Comparison of ENCODE assay signal across 27 mouse cellular contexts in the genomic region with DNA sequence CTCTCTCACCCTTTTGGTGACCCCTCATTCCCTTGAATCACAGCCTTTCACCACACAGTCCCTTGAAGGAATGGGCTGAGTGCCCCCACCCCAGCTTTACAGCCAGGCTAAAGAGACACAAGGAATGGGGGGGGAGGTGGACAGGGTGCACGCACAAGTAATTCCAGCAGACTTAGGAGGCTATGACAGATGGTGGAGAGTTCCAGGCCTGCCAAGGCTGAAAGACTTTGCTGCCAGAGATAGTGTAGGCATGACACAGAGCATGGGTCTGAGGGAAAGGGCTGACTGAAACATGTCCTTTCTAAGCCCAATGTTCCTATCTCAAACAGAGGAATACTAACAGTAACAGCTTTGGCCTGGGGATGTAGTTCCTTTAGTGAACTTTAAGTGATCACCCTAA. TPM values are rescaled to one million over a fixed set of nuclear protein-coding genes. Genes with fewer than 3 reads are reported as not detected.
DNase-seq lines count a peak whose midpoint lies in the region; ATAC-seq and TF ChIP-seq lines count a peak whose summit lies in the region.
"Had no signal": no experiment of that assay in that cellular context is flagged by ENCODE, and none has a peak within 500 bp of the region (broad histone marks: within the 10 kb centered on the region; RNA-seq: fewer than 3 reads in every experiment).

No protein-coding gene starts in this region.

- no peak for TF ChIP-seq CTCF in forebrain, postnatal 0 days (IDR thresholded peaks at IDR 0.05; ENCODE audit: low read depth)
- no peak for TF ChIP-seq CTCF in layer of hippocampus, adult 2 months (conservative IDR thresholded peaks at IDR 0.05)

- DNase-seq in cerebellum, postnatal 25 days: peak; percentile 36 to 43
- DNase-seq in cerebellum, postnatal 4 days (ENCODE audit: low spot score in 2 of 2): no peak
- DNase-seq in forebrain, postnatal 0 days: peak; percentile 20
- DNase-seq in forebrain, embryonic 11.5 days (ENCODE audit: low spot score): no peak
- DNase-seq in layer of hippocampus, adult 2 months (ENCODE audit: low spot score in 2 of 2): no peak
- DNase-seq in layer of hippocampus, adult 9-10 months (ENCODE audit: low spot score): no peak
- no peak for DNase-seq in spleen, adult 18-20 months
- DNase-seq: cerebellum, adult 9-10 months; gastrocnemius, postnatal 10 days; heart, adult 18-20 months; heart, postnatal 10 days; heart, postnatal 4 days; kidney, adult 9 months had no signal

- no peak overlapping the region for H3K4me2 ChIP-seq in forebrain, postnatal 0 days (ENCODE audit: low read depth)
- H3K4me2 ChIP-seq in forebrain, embryonic 11.5 days (ENCODE audit: low read depth, low read length, severe bottlenecking): no peak overlapping the region
- H3K4me2 ChIP-seq: embryonic facial prominence, embryonic 15.5 days; hindbrain, embryonic 12.5 days had no signal

- H3K27me3 ChIP-seq in forebrain, postnatal 0 days (ENCODE audit: insufficient read depth, low read length): no peaks in the 10 kb centered on the region
- no peaks in the 10 kb centered on the region for H3K27me3 ChIP-seq in forebrain, embryonic 11.5 days (ENCODE audit: control insufficient read depth, insufficient read depth, low read length)

- H3K9ac ChIP-seq in forebrain, postnatal 0 days: no peak overlapping the region
- no peak overlapping the region for H3K9ac ChIP-seq in forebrain, embryonic 11.5 days (ENCODE audit: low read length)
- H3K9ac ChIP-seq: embryonic facial prominence, embryonic 15.5 days; hindbrain, embryonic 12.5 days had no signal

- 53% methylated on average over 1 of the region's 1 CpGs for WGBS in forebrain, postnatal 0 days
- 75% methylated on average over 1 of the region's 1 CpGs for WGBS in forebrain, embryonic 11.5 days

- H3K36me3 ChIP-seq in forebrain, postnatal 0 days (ENCODE audit: insufficient read depth): no peaks in the 10 kb centered on the region
- H3K36me3 ChIP-seq in forebrain, embryonic 11.5 days (ENCODE audit: control insufficient read depth, insufficient read depth, low read length): no peaks in the 10 kb centered on the region
- H3K36me3 ChIP-seq: embryonic facial prominence, embryonic 15.5 days; forebrain, embryonic 10.5 days; heart, embryonic 10.5 days; hindbrain, embryonic 12.5 days had no signal

- H3K9me3 ChIP-seq in forebrain, postnatal 0 days (ENCODE audit: low read length): no peaks in the 10 kb centered on the region
- H3K9me3 ChIP-seq in forebrain, embryonic 11.5 days (ENCODE audit: control insufficient read depth, low read length): no peaks in the 10 kb centered on the region
- H3K9me3 ChIP-seq: embryonic facial prominence, embryonic 15.5 days; forebrain, embryonic 10.5 days; heart, embryonic 10.5 days; hindbrain, embryonic 12.5 days had no signal

- peak; percentile 50; the same call in 1 of the 2 replicates for ATAC-seq in forebrain, postnatal 0 days
- ATAC-seq in forebrain, embryonic 11.5 days (replicated peaks; ENCODE audit: low FRiP score): no peak
- ATAC-seq: hindbrain, embryonic 16.5 days; inflammation-experienced regulatory T-cells, adult 6 months; intestine, postnatal 0 days had no signal

- H3K4me3 ChIP-seq in forebrain, postnatal 0 days (ENCODE audit: low read depth, low read length): no peak overlapping the region
- no peak overlapping the region for H3K4me3 ChIP-seq in forebrain, embryonic 11.5 days (ENCODE audit: low read depth, low read length)
- H3K4me3 ChIP-seq in layer of hippocampus, adult 2 months: no peak overlapping the region
- H3K4me3 ChIP-seq: embryonic facial prominence, embryonic 15.5 days; erythroblast, embryonic 14.5 days; forebrain, embryonic 10.5 days; heart, embryonic 10.5 days; hindbrain, embryonic 12.5 days had no signal

- H3K27ac ChIP-seq in forebrain, postnatal 0 days (ENCODE audit: low read depth, low read length): no peak overlapping the region
- no peak overlapping the region for H3K27ac ChIP-seq in forebrain, embryonic 11.5 days (ENCODE audit: low read depth, low read length)
- H3K27ac ChIP-seq in layer of hippocampus, adult 2 months: peak overlapping the region; percentile 77
- H3K27ac ChIP-seq: embryonic facial prominence, embryonic 15.5 days had no signal

- no peaks in the 10 kb centered on the region for H3K4me1 ChIP-seq in forebrain, postnatal 0 days (ENCODE audit: insufficient read depth)
- H3K4me1 ChIP-seq in forebrain, embryonic 11.5 days (replicated peaks; ENCODE audit: control insufficient read depth, insufficient read depth, low read length): peaks cover 14% of the 10 kb centered on the region; the same call in 1 of the 2 replicates

RNA-seq across cellular contexts. Expression of gene 1700017B05Rik, which starts 8.7 kb away (rescaled TPM):
- 3.5 and 8.5 TPM in 2 replicates for total RNA-seq in forebrain, postnatal 0 days (2014; rRNA removed)
- 3.6 and 6.7 TPM in 2 replicates for polyA plus RNA-seq in forebrain, postnatal 0 days (2015; fragmentation: Nextera tagmentation; extraction: Ambion mirVana)
- polyA plus RNA-seq in forebrain, embryonic 11.5 days (2014; fragmentation: Nextera tagmentation; extraction: Ambion mirVana): 12.5 TPM in 2 replicates
- 10 to 100 TPM; 29.4 to 32.4 TPM for total RNA-seq in layer of hippocampus, adult 2 months (2021)

RNA-seq across cellular contexts. Expression of gene Trcg1, which starts 34.7 kb away (rescaled TPM):
- not detected in 2 replicates for total RNA-seq in forebrain, postnatal 0 days (2014; rRNA removed)
- not detected in 2 replicates for polyA plus RNA-seq in forebrain, postnatal 0 days (2015; fragmentation: Nextera tagmentation; extraction: Ambion mirVana)
- polyA plus RNA-seq in forebrain, embryonic 11.5 days (2014; fragmentation: Nextera tagmentation; extraction: Ambion mirVana): 0.09 TPM in 1 of 2 replicates, not detected in the other
- not detected for total RNA-seq in layer of hippocampus, adult 2 months (2021)
- total RNA-seq: adrenal gland, postnatal 10 days; adrenal gland, postnatal 4 days; ES-E14; gastrocnemius, postnatal 10 days; gastrocnemius, postnatal 4 days; heart, adult 18-20 months; heart, postnatal 10 days; heart, postnatal 4 days had no signal
- polyA plus RNA-seq: embryonic facial prominence, embryonic 11.5 days; embryonic facial prominence, embryonic 15.5 days; erythroblast, embryonic 14.5 days; heart, embryonic 10.5 days; heart, embryonic 14.5 days; hindbrain, embryonic 12.5 days; inflammation-experienced regulatory T-cells, adult 6 months; intestine, postnatal 0 days had no signal

Comparison
In these comparisons a context has a peak if more than half of its experiments do, and no peak if none do; other contexts are left out.
1. DNase-seq: peak in cerebellum, postnatal 25 days (2 of 2) and forebrain, postnatal 0 days (single experiment); none in cerebellum, postnatal 4 days (0 of 2), forebrain, embryonic 11.5 days (single experiment), layer of hippocampus, adult 2 months (0 of 2), layer of hippocampus, adult 9-10 months (single experiment) and spleen, adult 18-20 months (0 of 2).